Mouse (Mus musculus): Measurements from ENCODE around the gene Cnn3. TPM values are rescaled to one million over a fixed set of nuclear protein-coding genes. Genes with fewer than 3 reads are reported as not detected.

Gene Cnn3
- polyA plus RNA-seq, 1 experiment from 2014 or later, result 395 TPM

GRCm38 (mm10) chr3:121441504-121441903 is 15.2 kb downstream of the Cnn3 start:
- Histone ChIP-seq H3K27me3 (replicated peaks; ENCODE audit: control insufficient read depth, insufficient read depth, low read length) (no peaks in the 10 kb centered on the region), H3K9ac (ENCODE audit: low read depth, low read length) (no peak overlapping the region), H3K4me2 (ENCODE audit: low read length) (no peak overlapping the region), H3K4me3 (ENCODE audit: low read length) (no peak overlapping the region), H3K27ac (ENCODE audit: low read depth, low read length) (no peak overlapping the region), H3K4me1 (ENCODE audit: control insufficient read depth, insufficient read depth, low read depth, low read length) (peaks cover 14% of the 10 kb centered on the region), H3K36me3 (ENCODE audit: control insufficient read depth, insufficient read depth, low read length) (no peaks in the 10 kb centered on the region), H3K9me3 (ENCODE audit: control insufficient read depth, low read length) (no peaks in the 10 kb centered on the region)
- 96% methylated on average over 12 of the region's 12 CpGs for WGBS
- no peak for ATAC-seq

GRCm38 (mm10) chr3:121442288-121442687 is 16.0 kb downstream of the Cnn3 start:
- Histone ChIP-seq H3K4me2 (ENCODE audit: low read length) (no peak overlapping the region), H3K36me3 (ENCODE audit: control insufficient read depth, insufficient read depth, low read length) (no peaks in the 10 kb centered on the region), H3K27me3 (replicated peaks; ENCODE audit: control insufficient read depth, insufficient read depth, low read length) (no peaks in the 10 kb centered on the region), H3K4me3 (ENCODE audit: low read length) (no peak overlapping the region), H3K9me3 (ENCODE audit: control insufficient read depth, low read length) (no peaks in the 10 kb centered on the region), H3K4me1 (ENCODE audit: control insufficient read depth, insufficient read depth, low read depth, low read length) (peaks cover 13% of the 10 kb centered on the region), H3K27ac (ENCODE audit: low read depth, low read length) (no peak overlapping the region), H3K9ac (ENCODE audit: low read depth, low read length) (no peak overlapping the region)
- 96% methylated on average over 5 of the region's 5 CpGs for WGBS
- no peak for ATAC-seq

GRCm38 (mm10) chr3:121443861-121444271 is 17.6 kb downstream of the Cnn3 start:
- WGBS, result 87% methylated on average over 4 of the region's 4 CpGs
- peaks cover 14% of the 10 kb centered on the region for H3K4me1 ChIP-seq (ENCODE audit: control insufficient read depth, insufficient read depth, low read depth, low read length)
- H3K36me3 ChIP-seq (ENCODE audit: control insufficient read depth, insufficient read depth, low read length), result no peaks in the 10 kb centered on the region
- no peak overlapping the region for H3K4me3 ChIP-seq (ENCODE audit: low read length)
- H3K27ac ChIP-seq (ENCODE audit: low read depth, low read length), result no peak overlapping the region
- no peak overlapping the region for H3K4me2 ChIP-seq (ENCODE audit: low read length)
- no peaks in the 10 kb centered on the region for H3K27me3 ChIP-seq (replicated peaks; ENCODE audit: control insufficient read depth, insufficient read depth, low read length)
- no peaks in the 10 kb centered on the region for H3K9me3 ChIP-seq (ENCODE audit: control insufficient read depth, low read length)
- no peak overlapping the region for H3K9ac ChIP-seq (ENCODE audit: low read depth, low read length)
- ATAC-seq, result no peak

GRCm38 (mm10) chr3:121444414-121444813 is 18.1 kb downstream of the Cnn3 start:
- no peak overlapping the region for H3K9ac ChIP-seq (ENCODE audit: low read depth, low read length)
- 95% methylated on average over 6 of the region's 6 CpGs for WGBS
- no peaks in the 10 kb centered on the region for H3K9me3 ChIP-seq (ENCODE audit: control insufficient read depth, low read length)
- H3K4me1 ChIP-seq (ENCODE audit: control insufficient read depth, insufficient read depth, low read depth, low read length), result peaks cover 17% of the 10 kb centered on the region
- no peak overlapping the region for H3K4me3 ChIP-seq (ENCODE audit: low read length)
- H3K36me3 ChIP-seq (ENCODE audit: control insufficient read depth, insufficient read depth, low read length), result no peaks in the 10 kb centered on the region
- ATAC-seq, result no peak
- H3K4me2 ChIP-seq (ENCODE audit: low read length), result no peak overlapping the region
- H3K27me3 ChIP-seq (replicated peaks; ENCODE audit: control insufficient read depth, insufficient read depth, low read length), result no peaks in the 10 kb centered on the region
- no peak overlapping the region for H3K27ac ChIP-seq (ENCODE audit: low read depth, low read length)

GRCm38 (mm10) chr3:121446454-121446853 is 20.2 kb downstream of the Cnn3 start:
- Histone ChIP-seq H3K4me2 (ENCODE audit: low read length) (no peak overlapping the region), H3K9ac (ENCODE audit: low read depth, low read length) (no peak overlapping the region), H3K4me3 (ENCODE audit: low read length) (no peak overlapping the region), H3K9me3 (ENCODE audit: control insufficient read depth, low read length) (no peaks in the 10 kb centered on the region), H3K27ac (ENCODE audit: low read depth, low read length) (no peak overlapping the region), H3K4me1 (ENCODE audit: control insufficient read depth, insufficient read depth, low read depth, low read length) (peaks cover 17% of the 10 kb centered on the region), H3K36me3 (ENCODE audit: control insufficient read depth, insufficient read depth, low read length) (no peaks in the 10 kb centered on the region), H3K27me3 (replicated peaks; ENCODE audit: control insufficient read depth, insufficient read depth, low read length) (no peaks in the 10 kb centered on the region)
- no peak for ATAC-seq
- WGBS, result 69% methylated on average over 8 of the region's 8 CpGs

GRCm38 (mm10) chr3:121448029-121448468 is 21.8 kb downstream of the Cnn3 start:
- Histone ChIP-seq H3K27me3 (replicated peaks; ENCODE audit: control insufficient read depth, insufficient read depth, low read length) (no peaks in the 10 kb centered on the region), H3K4me1 (ENCODE audit: control insufficient read depth, insufficient read depth, low read depth, low read length) (peaks cover 17% of the 10 kb centered on the region), H3K4me2 (ENCODE audit: low read length) (0 out of 2 replicates have a peak overlapping the region, but pooled peaks have one; percentile 4), H3K27ac (ENCODE audit: low read depth, low read length) (no peak overlapping the region), H3K9ac (ENCODE audit: low read depth, low read length) (no peak overlapping the region), H3K4me3 (ENCODE audit: low read length) (no peak overlapping the region), H3K36me3 (ENCODE audit: control insufficient read depth, insufficient read depth, low read length) (no peaks in the 10 kb centered on the region), H3K9me3 (ENCODE audit: control insufficient read depth, low read length) (no peaks in the 10 kb centered on the region)
- 26% methylated on average over 11 of the region's 11 CpGs for WGBS
- peak; percentile 24; the same call in 1 of the 2 replicates for ATAC-seq

GRCm38 (mm10) chr3:121448606-121449005 is 22.3 kb downstream of the Cnn3 start:
- no peaks in the 10 kb centered on the region for H3K27me3 ChIP-seq (replicated peaks; ENCODE audit: control insufficient read depth, insufficient read depth, low read length)
- WGBS, result 39% methylated on average over 8 of the region's 8 CpGs
- H3K36me3 ChIP-seq (ENCODE audit: control insufficient read depth, insufficient read depth, low read length), result no peaks in the 10 kb centered on the region
- H3K9me3 ChIP-seq (ENCODE audit: control insufficient read depth, low read length), result no peaks in the 10 kb centered on the region
- H3K4me3 ChIP-seq (ENCODE audit: low read length), result no peak overlapping the region
- no peak overlapping the region for H3K27ac ChIP-seq (ENCODE audit: low read depth, low read length)
- peaks cover 17% of the 10 kb centered on the region for H3K4me1 ChIP-seq (ENCODE audit: control insufficient read depth, insufficient read depth, low read depth, low read length)
- H3K4me2 ChIP-seq (ENCODE audit: low read length), result no peak overlapping the region
- no peak overlapping the region for H3K9ac ChIP-seq (ENCODE audit: low read depth, low read length)
- peak; percentile 60 for ATAC-seq

GRCm38 (mm10) chr3:121449527-121449926 is 23.2 kb downstream of the Cnn3 start:
- no peaks in the 10 kb centered on the region for H3K36me3 ChIP-seq (ENCODE audit: control insufficient read depth, insufficient read depth, low read length)
- H3K4me2 ChIP-seq (ENCODE audit: low read length), result no peak overlapping the region
- WGBS, result 79% methylated on average over 8 of the region's 8 CpGs

GRCm38 (mm10) chr3:121451404-121451803 is 25.1 kb downstream of the Cnn3 start:
- Histone ChIP-seq H3K9ac (ENCODE audit: low read depth, low read length) (no peak overlapping the region), H3K36me3 (ENCODE audit: control insufficient read depth, insufficient read depth, low read length) (peaks cover 8% of the 10 kb centered on the region), H3K27me3 (replicated peaks; ENCODE audit: control insufficient read depth, insufficient read depth, low read length) (no peaks in the 10 kb centered on the region), H3K4me2 (ENCODE audit: low read length) (no peak overlapping the region), H3K4me1 (ENCODE audit: control insufficient read depth, insufficient read depth, low read depth, low read length) (peaks cover 15% of the 10 kb centered on the region), H3K4me3 (ENCODE audit: low read length) (no peak overlapping the region), H3K27ac (ENCODE audit: low read depth, low read length) (no peak overlapping the region), H3K9me3 (ENCODE audit: control insufficient read depth, low read length) (no peaks in the 10 kb centered on the region)
- ATAC-seq, result no peak
- WGBS, result 70% methylated on average over 10 of the region's 10 CpGs

More at GRCm38 (mm10) chr3:121449527-121449926, 23.2 kb downstream of the Cnn3 start:
- no peak overlapping the region for H3K4me3 ChIP-seq (ENCODE audit: low read length)
- H3K27me3 ChIP-seq (replicated peaks; ENCODE audit: control insufficient read depth, insufficient read depth, low read length), result no peaks in the 10 kb centered on the region
- no peak for ATAC-seq
- H3K4me1 ChIP-seq (ENCODE audit: control insufficient read depth, insufficient read depth, low read depth, low read length), result peaks cover 17% of the 10 kb centered on the region
- no peaks in the 10 kb centered on the region for H3K9me3 ChIP-seq (ENCODE audit: control insufficient read depth, low read length)
- H3K27ac ChIP-seq (ENCODE audit: low read depth, low read length), result no peak overlapping the region
- no peak overlapping the region for H3K9ac ChIP-seq (ENCODE audit: low read depth, low read length)
